Mouse (Mus musculus) heart, adult 2 months (tissue): ENCODE data around the gene Itga9. TPM values are rescaled to one million over a fixed set of nuclear protein-coding genes. Genes with fewer than 3 reads are reported as not detected.

Experiments
- DNase-seq, 2 experiments: peaks; one replicate each; pipeline ENCODE4 v3.0.0; 2021
- H3K27ac ChIP-seq: fragments of 200-600 bp; 2 replicates; pipeline ENCODE4 v1.8.1; 2022
- H3K27me3 ChIP-seq: fragments of 200-500 bp; 2 replicates; pipeline ENCODE4 v1.6.1; 2012; ENCODE audit warnings: mild to moderate bottlenecking, low read length, inconsistent platforms, mixed read lengths; ENCODE audit not compliant: control insufficient read depth, insufficient read depth
- H3K36me3 ChIP-seq: fragments of 200-500 bp; 2 replicates; pipeline ENCODE4 v1.6.1; 2012; ENCODE audit warnings: low read length, inconsistent platforms; ENCODE audit not compliant: control insufficient read depth, insufficient read depth
- H3K4me1 ChIP-seq: fragments of 200-500 bp; 2 replicates; pipeline ENCODE4 v1.6.1; 2011; ENCODE audit warnings: low read length; ENCODE audit not compliant: control insufficient read depth, insufficient read depth
- H3K4me3 ChIP-seq: fragments of 200-600 bp; 2 replicates; pipeline ENCODE4 v1.8.1; 2022
- H3K79me2 ChIP-seq: fragments of 200-500 bp; replicated peaks from 2 replicates; pipeline ENCODE4 v1.6.1; 2012; ENCODE audit warnings: mild to moderate bottlenecking, inconsistent platforms, low read length, moderate library complexity, mixed read lengths; ENCODE audit not compliant: control insufficient read depth, insufficient read depth
- H3K9ac ChIP-seq: fragments of 200-500 bp; 2 replicates; pipeline ENCODE4 v1.6.1; 2012; ENCODE audit warnings: low read depth, mild to moderate bottlenecking, control low read depth, inconsistent platforms, low read length, mixed read lengths
- CTCF ChIP-seq: fragments of 200-600 bp; IDR thresholded peaks from 2 replicates; pipeline ENCODE4 v1.8.1; 2022; ENCODE audit warnings: antibody characterized with exemption, mild to moderate bottlenecking, moderate library complexity
- EP300 ChIP-seq: fragments of 200-500 bp; IDR thresholded peaks from 2 replicates; pipeline ENCODE4 v1.6.1; 2011; ENCODE audit warnings: low read depth, low read length, control low read depth; ENCODE audit not compliant: insufficient read depth
- POLR2A ChIP-seq: fragments of 200-500 bp; IDR thresholded peaks from 2 replicates; pipeline ENCODE4 v1.6.1; 2011; ENCODE audit warnings: mild to moderate bottlenecking, low read depth, low read length, control low read depth; ENCODE audit not compliant: insufficient read depth
- WGBS: fragments of 180-500 bp; shearing (Covaris S2); methylation state at CpG from one replicate; pipeline ENCODE4 v1.1.7; 2018; 5-methylcytosine and 5-hydroxymethylcytosine counted together
- intact Hi-C: fragments of 180-260 bp; cut with DNase I; formaldehyde crosslinking; loops from one replicate; pipeline ENCODE4 v1.15.1; 2025
- polyA plus RNA-seq: library from polyadenylated mRNA; depleted of rRNA; stranded (reverse); fragments of >200 nt; gene quantifications from 2 replicates; pipeline ENCODE4 v1.2.3, GENCODE M21; 2012
- total RNA-seq, 2 experiments: library from RNA; stranded (reverse); gene quantifications; 2 replicates each; pipeline ENCODE4 v1.2.3; 2021

Gene Itga9
- total and polyA plus RNA-seq, 3 experiments: 34.8 to 41.9 (median 35.3) TPM

GRCm38 (mm10) chr9:118860613-118861141 is 254.2 kb downstream of the Itga9 start:
- TF ChIP-seq EP300 (no peak), CTCF (no peak), POLR2A (no peak)
- Histone ChIP-seq H3K79me2 (no peaks in the 10 kb centered on the region), H3K36me3 (no peaks in the 10 kb centered on the region), H3K4me3 (no peak overlapping the region), H3K9ac (no peak overlapping the region), H3K27me3 (no peaks in the 10 kb centered on the region), H3K27ac (no peak overlapping the region), H3K4me1 (peaks cover 3% of the 10 kb centered on the region)
- DNase-seq: no peak
- 86% methylated on average over 12 of the region's 12 CpGs for WGBS
- intact Hi-C loops: no loop called here

DNA sequence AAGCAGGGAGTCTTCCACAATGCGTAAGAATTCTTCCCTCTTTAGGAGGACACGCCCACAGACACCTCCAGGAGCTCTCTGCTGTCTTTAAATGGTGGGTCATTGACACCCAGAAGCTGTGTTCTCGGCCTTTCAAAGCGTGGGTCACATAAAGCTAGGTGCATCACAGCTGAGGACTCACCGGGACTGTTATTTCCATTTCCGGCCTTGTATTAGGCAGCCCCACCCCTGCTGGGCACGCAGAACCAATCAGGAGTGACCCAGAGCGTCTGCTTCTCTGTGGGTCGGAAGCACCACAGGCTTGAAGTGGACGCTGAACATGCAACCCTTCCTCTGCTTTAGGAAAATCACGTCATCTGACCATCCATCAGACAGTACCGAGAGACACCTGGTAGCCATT is 255.7 kb downstream of the Itga9 start:
- Histone ChIP-seq H3K9ac (no peak overlapping the region), H3K27me3 (no peaks in the 10 kb centered on the region), H3K27ac (no peak overlapping the region), H3K36me3 (no peaks in the 10 kb centered on the region), H3K4me1 (no peaks in the 10 kb centered on the region), H3K79me2 (no peaks in the 10 kb centered on the region), H3K4me3 (no peak overlapping the region)
- no peak for DNase-seq
- 80% methylated on average over 12 of the region's 12 CpGs for WGBS
- TF ChIP-seq CTCF: no peak
- no peak for TF ChIP-seq EP300
- TF ChIP-seq POLR2A: no peak
- intact Hi-C loops: no loop called here

DNA sequence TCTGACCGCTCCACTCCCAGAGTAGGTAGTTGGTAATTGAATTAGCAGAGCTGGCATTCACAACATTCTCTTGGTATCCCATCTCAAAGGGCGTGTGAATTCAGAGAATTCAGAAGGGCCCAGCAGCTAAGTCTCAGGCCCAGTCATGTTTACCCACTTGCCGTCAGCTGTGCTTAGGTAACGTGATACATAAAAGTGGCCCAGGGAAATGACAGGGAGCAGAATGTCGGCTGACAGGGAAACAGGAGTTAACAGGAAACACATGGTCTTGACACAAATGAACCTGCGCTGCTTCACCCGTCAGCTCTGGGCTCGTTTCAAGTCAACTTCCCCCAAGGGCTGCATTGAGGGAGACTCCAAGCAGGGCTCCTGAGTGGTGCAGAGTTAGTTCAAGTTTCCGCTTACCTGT is 256.4 kb downstream of the Itga9 start:
- no peak for DNase-seq
- TF ChIP-seq EP300 (no peak), CTCF (no peak), POLR2A (no peak)
- H3K36me3 ChIP-seq: no peaks in the 10 kb centered on the region
- WGBS: 50% methylated on average over 9 of the region's 9 CpGs
- H3K79me2 ChIP-seq: no peaks in the 10 kb centered on the region
- no peak overlapping the region for H3K27ac ChIP-seq
- H3K4me3 ChIP-seq: no peak overlapping the region
- intact Hi-C loops: no loop called here
- no peak overlapping the region for H3K9ac ChIP-seq
- no peaks in the 10 kb centered on the region for H3K4me1 ChIP-seq
- no peaks in the 10 kb centered on the region for H3K27me3 ChIP-seq

- intact Hi-C loops: no loop called here
- WGBS: 96% methylated on average over 8 of the region's 8 CpGs
- TF ChIP-seq EP300: no peak
- no peak for TF ChIP-seq POLR2A
- H3K27ac ChIP-seq: no peak overlapping the region
- no peaks in the 10 kb centered on the region for H3K79me2 ChIP-seq
- no peak for DNase-seq
- no peaks in the 10 kb centered on the region for H3K36me3 ChIP-seq
- no peaks in the 10 kb centered on the region for H3K27me3 ChIP-seq
- no peaks in the 10 kb centered on the region for H3K4me1 ChIP-seq
- no peak overlapping the region for H3K9ac ChIP-seq
- no peak overlapping the region for H3K4me3 ChIP-seq
These were observed 257.0 kb downstream of the Itga9 start for GRCm38 (mm10) chr9:118863528-118863927.

GRCm38 (mm10) chr9:118866949-118867348 is 260.5 kb downstream of the Itga9 start:
- Histone ChIP-seq H3K79me2 (no peaks in the 10 kb centered on the region), H3K27me3 (no peaks in the 10 kb centered on the region), H3K9ac (no peak overlapping the region), H3K4me1 (no peaks in the 10 kb centered on the region), H3K4me3 (no peak overlapping the region), H3K36me3 (no peaks in the 10 kb centered on the region), H3K27ac (no peak overlapping the region)
- no peak for DNase-seq
- WGBS: 86% methylated on average over 2 of the region's 2 CpGs
- intact Hi-C loops: loop anchor here (5.0 kb wide), 1 partner anchor 65 kb away; no protein-coding TSS in a partner anchor
- TF ChIP-seq EP300 (no peak), POLR2A (no peak), CTCF (no peak)

- Histone ChIP-seq H3K4me3 (no peak overlapping the region), H3K27me3 (no peaks in the 10 kb centered on the region), H3K27ac (no peak overlapping the region), H3K79me2 (no peaks in the 10 kb centered on the region), H3K4me1 (no peaks in the 10 kb centered on the region), H3K9ac (no peak overlapping the region), H3K36me3 (no peaks in the 10 kb centered on the region)
- intact Hi-C loops: loop anchor here (5.0 kb wide), 1 partner anchor 66 kb away; no protein-coding TSS in a partner anchor
- no peak for TF ChIP-seq CTCF
- TF ChIP-seq POLR2A: no peak
- no peak for TF ChIP-seq EP300
- no peak for DNase-seq
- WGBS: 86% methylated on average over 8 of the region's 8 CpGs
These were observed 261.4 kb downstream of the Itga9 start for GRCm38 (mm10) chr9:118867851-118868250.
